Mouse (Mus musculus): ENCODE measurements around the gene Kdm5b. TPM values are rescaled to one million over a fixed set of nuclear protein-coding genes. Genes with fewer than 3 reads are reported as not detected.
A peak's percentile ranks its signal among the peaks of the same experiment; 100 is the strongest.

Kdm5b gene
- polyA plus RNA-seq, 1 experiment from 2014 or later: 6.4 TPM

- DNase-seq: peak; percentile 17
- H3K4me2 ChIP-seq (ENCODE audit: low read depth, low read length): peak overlapping the region; percentile 99
- H3K36me3 ChIP-seq (replicated peaks; ENCODE audit: insufficient read depth, low read length): no peaks in the 10 kb centered on the region
- no peak for ATAC-seq
- no peaks in the 10 kb centered on the region for H3K27me3 ChIP-seq (ENCODE audit: insufficient read depth, low read length)
- 0 out of 2 replicates have a peak overlapping the region, but pooled peaks have one; percentile 77 for H3K4me3 ChIP-seq (ENCODE audit: low read depth, low read length)
- no peaks in the 10 kb centered on the region for H3K9me3 ChIP-seq (ENCODE audit: low read length)
- H3K9ac ChIP-seq (replicated peaks): no peak overlapping the region
- peaks cover 16% of the 10 kb centered on the region for H3K4me1 ChIP-seq (ENCODE audit: insufficient read depth)
- TF ChIP-seq EP300 (IDR thresholded peaks at IDR 0.05; ENCODE audit: low read depth): no peak
- TF ChIP-seq CTCF (IDR thresholded peaks at IDR 0.05; ENCODE audit: low read depth): no peak
- no peak overlapping the region for H3K27ac ChIP-seq (ENCODE audit: low read depth)
- 35% methylated on average over 13 of the region's 13 CpGs for WGBS (ENCODE audit: insufficient replicate concordance)
Observed at GRCm38 (mm10) chr1:134555240-134555870, 4.6 kb upstream of the Kdm5b start.

- H3K27ac ChIP-seq (ENCODE audit: low read depth): peak overlapping the region; percentile 75; the same call in 1 of the 2 replicates
- 1% methylated on average over 46 of the region's 46 CpGs for WGBS (ENCODE audit: insufficient replicate concordance)
- no peak for ATAC-seq
Observed at GRCm38 (mm10) chr1:134555871-134556670, 3.9 kb upstream of the Kdm5b start.

GRCm38 (mm10) chr1:134556671-134557218, 3.2 kb upstream of the Kdm5b start:
- H3K36me3 ChIP-seq (replicated peaks; ENCODE audit: insufficient read depth, low read length): no peaks in the 10 kb centered on the region
- H3K27me3 ChIP-seq (ENCODE audit: insufficient read depth, low read length): no peaks in the 10 kb centered on the region
- TF ChIP-seq CTCF (IDR thresholded peaks at IDR 0.05; ENCODE audit: low read depth) (no peak), EP300 (IDR thresholded peaks at IDR 0.05; ENCODE audit: low read depth) (peak; percentile 43; the same call in 1 of the 2 replicates)
- H3K9ac ChIP-seq (replicated peaks): peak overlapping the region; percentile 73
- peak; percentile 93 for DNase-seq
- H3K9me3 ChIP-seq (ENCODE audit: low read length): no peaks in the 10 kb centered on the region
- H3K4me2 ChIP-seq (ENCODE audit: low read depth, low read length): peak overlapping the region; percentile 99
- WGBS (ENCODE audit: insufficient replicate concordance): 4% methylated on average over 34 of the region's 35 CpGs
- peak overlapping the region; percentile 75; the same call in 1 of the 2 replicates for H3K27ac ChIP-seq (ENCODE audit: low read depth)
- peak; percentile 93 for ATAC-seq
- peaks cover 21% of the 10 kb centered on the region for H3K4me1 ChIP-seq (ENCODE audit: insufficient read depth)
- H3K4me3 ChIP-seq (ENCODE audit: low read depth, low read length): peak overlapping the region; percentile 77

More at GRCm38 (mm10) chr1:134555871-134556670, 3.9 kb upstream of the Kdm5b start:
- Histone ChIP-seq H3K9ac (replicated peaks) (peak overlapping the region; percentile 73), H3K27me3 (ENCODE audit: insufficient read depth, low read length) (no peaks in the 10 kb centered on the region), H3K4me3 (ENCODE audit: low read depth, low read length) (peak overlapping the region; percentile 77), H3K4me1 (ENCODE audit: insufficient read depth) (peaks cover 16% of the 10 kb centered on the region), H3K9me3 (ENCODE audit: low read length) (no peaks in the 10 kb centered on the region), H3K36me3 (replicated peaks; ENCODE audit: insufficient read depth, low read length) (no peaks in the 10 kb centered on the region), H3K4me2 (ENCODE audit: low read depth, low read length) (peak overlapping the region; percentile 99)
- TF ChIP-seq EP300 (IDR thresholded peaks at IDR 0.05; ENCODE audit: low read depth): no peak
- 0 out of 2 replicates have a peak, but pooled peaks have one; percentile 8 for TF ChIP-seq CTCF (IDR thresholded peaks at IDR 0.05; ENCODE audit: low read depth)
- peak; percentile 54 for DNase-seq

GRCm38 (mm10) chr1:134558511-134558910, 1.5 kb upstream of the Kdm5b start:
- no peak for ATAC-seq
- WGBS (ENCODE audit: insufficient replicate concordance): 71% methylated on average over 5 of the region's 5 CpGs

GRCm38 (mm10) chr1:134559226-134559625, 745 bp upstream of the Kdm5b start:
- Histone ChIP-seq H3K36me3 (replicated peaks; ENCODE audit: insufficient read depth, low read length) (no peaks in the 10 kb centered on the region), H3K27me3 (ENCODE audit: insufficient read depth, low read length) (no peaks in the 10 kb centered on the region), H3K27ac (ENCODE audit: low read depth) (no peak overlapping the region), H3K4me3 (ENCODE audit: low read depth, low read length) (no peak overlapping the region), H3K4me1 (ENCODE audit: insufficient read depth) (peaks cover 32% of the 10 kb centered on the region), H3K9me3 (ENCODE audit: low read length) (no peaks in the 10 kb centered on the region), H3K4me2 (ENCODE audit: low read depth, low read length) (no peak overlapping the region), H3K9ac (replicated peaks) (no peak overlapping the region)
- no peak for DNase-seq
- 81% methylated on average over 3 of the region's 3 CpGs for WGBS (ENCODE audit: insufficient replicate concordance)
- no peak for TF ChIP-seq EP300 (IDR thresholded peaks at IDR 0.05; ENCODE audit: low read depth)
- TF ChIP-seq CTCF (IDR thresholded peaks at IDR 0.05; ENCODE audit: low read depth): no peak
- no peak for ATAC-seq

More at GRCm38 (mm10) chr1:134558511-134558910, 1.5 kb upstream of the Kdm5b start:
- TF ChIP-seq EP300 (IDR thresholded peaks at IDR 0.05; ENCODE audit: low read depth): no peak
- TF ChIP-seq CTCF (IDR thresholded peaks at IDR 0.05; ENCODE audit: low read depth): no peak
- Histone ChIP-seq H3K4me2 (ENCODE audit: low read depth, low read length) (no peak overlapping the region), H3K4me1 (ENCODE audit: insufficient read depth) (peaks cover 29% of the 10 kb centered on the region), H3K9me3 (ENCODE audit: low read length) (no peaks in the 10 kb centered on the region), H3K4me3 (ENCODE audit: low read depth, low read length) (no peak overlapping the region), H3K9ac (replicated peaks) (no peak overlapping the region), H3K27ac (ENCODE audit: low read depth) (no peak overlapping the region), H3K36me3 (replicated peaks; ENCODE audit: insufficient read depth, low read length) (no peaks in the 10 kb centered on the region), H3K27me3 (ENCODE audit: insufficient read depth, low read length) (no peaks in the 10 kb centered on the region)
- no peak for DNase-seq

GRCm38 (mm10) chr1:134560396-134560795, 425 bp downstream of the Kdm5b start:
- no peaks in the 10 kb centered on the region for H3K27me3 ChIP-seq (ENCODE audit: insufficient read depth, low read length)
- peak overlapping the region; percentile 99 for H3K4me2 ChIP-seq (ENCODE audit: low read depth, low read length)
- peak overlapping the region; percentile 97 for H3K4me3 ChIP-seq (ENCODE audit: low read depth, low read length)
- H3K27ac ChIP-seq (ENCODE audit: low read depth): peak overlapping the region; percentile 81
- no peaks in the 10 kb centered on the region for H3K9me3 ChIP-seq (ENCODE audit: low read length)
- H3K9ac ChIP-seq (replicated peaks): peak overlapping the region; percentile 91
- H3K36me3 ChIP-seq (replicated peaks; ENCODE audit: insufficient read depth, low read length): no peaks in the 10 kb centered on the region
- TF ChIP-seq CTCF (IDR thresholded peaks at IDR 0.05; ENCODE audit: low read depth) (no peak), EP300 (IDR thresholded peaks at IDR 0.05; ENCODE audit: low read depth) (no peak)
- ATAC-seq (peak; percentile 49), DNase-seq (peak; percentile 64)
- peaks cover 31% of the 10 kb centered on the region for H3K4me1 ChIP-seq (ENCODE audit: insufficient read depth)
- WGBS (ENCODE audit: insufficient replicate concordance): 1% methylated on average over 31 of the region's 50 CpGs

Measured in liver, postnatal 0 days (tissue).